Mouse (Mus musculus) small intestine, adult 2 months (tissue): ENCODE results near the gene Col27a1. TPM values are rescaled to one million over a fixed set of nuclear protein-coding genes. Genes with fewer than 3 reads are reported as not detected.

Source experiments
- H3K27ac ChIP-seq: fragments of 200-500 bp; 2 replicates; pipeline ENCODE4 v1.5.1; 2012; ENCODE audit warnings: low read depth, low read length, control low read depth, inconsistent platforms; ENCODE audit not compliant: insufficient read depth
- H3K27me3 ChIP-seq: fragments of 200-500 bp; 2 replicates; pipeline ENCODE4 v1.6.1; 2012; ENCODE audit warnings: mild to moderate bottlenecking, moderate library complexity, low read length, inconsistent platforms; ENCODE audit not compliant: control insufficient read depth, insufficient read depth
- H3K36me3 ChIP-seq: fragments of 200-500 bp; 2 replicates; pipeline ENCODE4 v1.6.1; 2012; ENCODE audit warnings: mild to moderate bottlenecking, low read length, control low read depth, inconsistent platforms; ENCODE audit not compliant: control insufficient read depth, insufficient read depth
- H3K4me1 ChIP-seq: fragments of 200-500 bp; 2 replicates; pipeline ENCODE4 v1.6.1; 2012; ENCODE audit warnings: low read length, inconsistent platforms, mixed read lengths; ENCODE audit not compliant: control insufficient read depth, insufficient read depth, insufficient read length
- H3K4me3 ChIP-seq: fragments of 200-500 bp; 2 replicates; pipeline ENCODE4 v1.5.1; 2012; ENCODE audit warnings: low read depth, mild to moderate bottlenecking, control low read depth, inconsistent platforms, low read length, moderate library complexity
- CTCF ChIP-seq: fragments of 200-500 bp; IDR thresholded peaks from 2 replicates; pipeline ENCODE4 v1.5.1; 2012; ENCODE audit warnings: low read depth, mild to moderate bottlenecking, control low read depth, inconsistent platforms, low read length, moderate library complexity, mixed read lengths; ENCODE audit not compliant: insufficient replicate concordance, insufficient read length; ENCODE audit errors: extremely low read depth
- POLR2A ChIP-seq: fragments of 200-500 bp; IDR thresholded peaks from 2 replicates; pipeline ENCODE4 v1.6.1; 2012; ENCODE audit warnings: low read depth, mild to moderate bottlenecking, control low read depth, inconsistent platforms, low read length, moderate library complexity
- WGBS: fragments of 180-500 bp; shearing (Covaris S2); methylation state at CpG from one replicate; pipeline ENCODE4 v1.1.7; 2018; 5-methylcytosine and 5-hydroxymethylcytosine counted together
- polyA plus RNA-seq: library from polyadenylated mRNA; depleted of rRNA; stranded (reverse); fragments of >200 nt; gene quantifications from 2 replicates; pipeline ENCODE4 v1.2.3, GENCODE M21; 2012; rRNA removed

Gene Col27a1
- polyA plus RNA-seq, 1 experiment = 5.4 TPM

- Histone ChIP-seq H3K4me3 (no peak overlapping the region), H3K36me3 (peaks cover 36% of the 10 kb centered on the region)
- TF ChIP-seq POLR2A = no peak
- TF ChIP-seq CTCF = no peak
Observed at GRCm38 (mm10) chr4:63383474-63383873, 169.7 kb downstream of the Col27a1 start.

GRCm38 (mm10) chr4:63384262-63384661 is 170.5 kb downstream of the Col27a1 start:
- WGBS = 81% methylated on average over 4 of the region's 4 CpGs
- Histone ChIP-seq H3K27ac (no peak overlapping the region), H3K36me3 (peaks cover 34% of the 10 kb centered on the region)

More at GRCm38 (mm10) chr4:63383474-63383873, 169.7 kb downstream of the Col27a1 start:
- Histone ChIP-seq H3K27ac (no peak overlapping the region), H3K27me3 (no peaks in the 10 kb centered on the region), H3K4me1 (peaks cover 4% of the 10 kb centered on the region)
- 78% methylated on average over 12 of the region's 12 CpGs for WGBS

More at GRCm38 (mm10) chr4:63384262-63384661, 170.5 kb downstream of the Col27a1 start:
- Histone ChIP-seq H3K27me3 (no peaks in the 10 kb centered on the region), H3K4me3 (no peak overlapping the region), H3K4me1 (peaks cover 5% of the 10 kb centered on the region)
- TF ChIP-seq POLR2A (no peak), CTCF (no peak)

Other genes starting within 250 kb of the Col27a1 start
- 0.60 and 1.5 TPM in 2 replicates for gene Zfp618, start 248.4 kb upstream of the Col27a1 start, polyA plus RNA-seq
- gene Ambp, start 59.2 kb upstream of the Col27a1 start, polyA plus RNA-seq = 1.4 and 4.2 TPM in 2 replicates
- 3.7 and 3.8 TPM in 2 replicates for gene Kif12, start 41.9 kb upstream of the Col27a1 start, polyA plus RNA-seq
- gene Orm1, start 130.6 kb downstream of the Col27a1 start, polyA plus RNA-seq = not detected in 2 replicates
- gene Orm3, start 142.2 kb downstream of the Col27a1 start, polyA plus RNA-seq = not detected in 2 replicates
- not detected in 2 replicates for gene Orm2, start 148.4 kb downstream of the Col27a1 start, polyA plus RNA-seq
- 8.1 and 11.5 TPM in 2 replicates for gene Akna, start 189.3 kb downstream of the Col27a1 start, polyA plus RNA-seq